Mouse (Mus musculus) bone marrow, adult 2 months (tissue): ENCODE results near the gene Ebpl. TPM values are rescaled to one million over a fixed set of nuclear protein-coding genes. Genes with fewer than 3 reads are reported as not detected.

ENCODE experiments used
- H3K27ac ChIP-seq: fragments of 200-500 bp; 2 replicates; pipeline ENCODE4 v1.5.1; 2012; ENCODE audit warnings: low read depth, mild to moderate bottlenecking, control low read depth, inconsistent platforms, low read length; ENCODE audit not compliant: control insufficient read depth, poor library complexity, insufficient read depth
- H3K4me1 ChIP-seq: fragments of 200-500 bp; 2 replicates; pipeline ENCODE4 v1.6.1; 2011; ENCODE audit warnings: low read length; ENCODE audit not compliant: control insufficient read depth, insufficient read depth
- H3K4me3 ChIP-seq: fragments of 200-500 bp; replicated peaks from 2 replicates; pipeline ENCODE3; 2011; ENCODE audit warnings: mild to moderate bottlenecking, low read depth, low read length, control low read depth; ENCODE audit not compliant: control insufficient read depth
- CTCF ChIP-seq: fragments of 200-500 bp; IDR thresholded peaks from 2 replicates; pipeline ENCODE4 v1.5.1; 2011; ENCODE audit warnings: low read length, control low read depth; ENCODE audit not compliant: control insufficient read depth, insufficient read depth
- POLR2A ChIP-seq: fragments of 200-500 bp; IDR thresholded peaks from 2 replicates; pipeline ENCODE4 v1.6.1; 2011; ENCODE audit warnings: low read depth, mild to moderate bottlenecking, control low read depth, low read length, borderline replicate concordance; ENCODE audit not compliant: control insufficient read depth
- WGBS: fragments of 180-500 bp; shearing (Covaris S2); methylation state at CpG from one replicate; pipeline ENCODE4 v1.1.7; 2018; 5-methylcytosine and 5-hydroxymethylcytosine counted together
- polyA plus RNA-seq: library from polyadenylated mRNA; stranded (reverse); fragments of >200 nt; gene quantifications from 2 replicates; pipeline ENCODE4 v1.2.4, GENCODE M21; 2011; ENCODE audit warnings: low replicate concordance; ENCODE audit not compliant: missing spikeins, insufficient read depth, insufficient read length

Ebpl gene
- polyA plus RNA-seq, 1 experiment = 7.6 TPM

- WGBS = 73% methylated on average over 4 of the region's 4 CpGs
- no peak overlapping the region for H3K27ac ChIP-seq
- 0 out of 2 replicates have a peak, but pooled peaks cover 2% of the 10 kb centered on the region for H3K4me1 ChIP-seq
- TF ChIP-seq POLR2A (no peak), CTCF (no peak)
- H3K4me3 ChIP-seq = no peak overlapping the region
These were observed 39.0 kb downstream of the Ebpl start for GRCm38 (mm10) chr14:61321200-61321599.

DNA sequence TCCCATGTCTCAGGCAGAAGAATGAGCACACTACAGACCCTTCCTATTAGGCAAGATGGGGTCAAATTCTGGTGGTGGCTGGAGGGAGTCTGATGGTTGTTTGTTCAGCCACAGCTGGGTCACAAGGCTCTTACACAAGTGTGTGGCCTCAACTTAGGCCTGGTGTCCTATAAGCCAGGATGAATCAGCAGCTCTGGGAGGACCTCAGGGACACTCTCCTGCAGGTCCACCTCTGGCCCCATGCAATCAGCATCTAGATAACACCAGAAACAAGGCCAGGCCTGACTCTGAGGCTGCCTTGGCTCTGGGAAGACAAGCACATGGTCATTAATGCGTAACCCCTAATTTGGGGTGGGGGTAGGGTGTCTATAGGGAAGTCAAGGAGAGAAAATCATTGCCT lies 39.5 kb downstream of the Ebpl start:
- no peak overlapping the region for H3K27ac ChIP-seq
- H3K4me3 ChIP-seq = no peak overlapping the region
- H3K4me1 ChIP-seq = 0 out of 2 replicates have a peak, but pooled peaks cover 2% of the 10 kb centered on the region
- WGBS = 65% methylated on average over 1 of the region's 1 CpGs
- TF ChIP-seq POLR2A (no peak), CTCF (no peak)

- TF ChIP-seq CTCF (peak; percentile 59), POLR2A (no peak)
- Histone ChIP-seq H3K27ac (no peak overlapping the region), H3K4me1 (0 out of 2 replicates have a peak, but pooled peaks cover 2% of the 10 kb centered on the region), H3K4me3 (no peak overlapping the region)
- 28% methylated on average over 4 of the region's 4 CpGs for WGBS
These were observed 43.4 kb downstream of the Ebpl start for GRCm38 (mm10) chr14:61316861-61317260.

- Histone ChIP-seq H3K4me3 (peak overlapping the region; percentile 63), H3K27ac (peak overlapping the region; percentile 75), H3K4me1 (no peaks in the 10 kb centered on the region; the same call in 1 of the 2 replicates)
- WGBS = 6% methylated on average over 12 of the region's 12 CpGs
- TF ChIP-seq POLR2A (no peak), CTCF (no peak)
These were observed 49.3 kb downstream of the Ebpl start for GRCm38 (mm10) chr14:61310963-61311362.

GRCm38 (mm10) chr14:61310036-61310772 lies 50.0 kb downstream of the Ebpl start:
- H3K4me1 ChIP-seq = no peaks in the 10 kb centered on the region; the same call in 1 of the 2 replicates
- 8% methylated on average over 7 of the region's 7 CpGs for WGBS
- peak overlapping the region; percentile 63 for H3K4me3 ChIP-seq
- TF ChIP-seq POLR2A = no peak
- no peak for TF ChIP-seq CTCF
- H3K27ac ChIP-seq = peak overlapping the region; percentile 75

DNA sequence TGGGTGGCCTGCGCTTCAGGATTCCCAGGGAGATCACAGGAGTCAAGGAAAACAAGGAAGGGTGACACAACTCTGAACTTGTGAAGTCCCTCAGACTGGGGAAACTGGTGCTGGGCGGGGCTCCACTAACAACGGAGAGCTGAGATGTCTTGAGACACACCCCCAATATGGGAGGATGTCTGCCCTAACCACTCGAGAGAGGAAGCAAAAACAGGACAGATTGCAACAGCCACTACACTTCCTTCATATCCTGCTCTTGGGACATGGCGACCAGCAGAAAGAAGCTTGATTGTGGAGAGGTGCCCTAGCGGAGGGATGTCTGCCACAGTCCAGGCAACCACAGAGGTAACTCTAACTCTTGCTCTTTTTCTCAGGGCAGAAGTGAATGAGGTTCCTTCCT lies 50.6 kb downstream of the Ebpl start, which contains the start of gene Arl11:
Gene Arl11, plus strand, starts transcription at position 161 of the 400 bp plus-strand sequence.
- H3K4me1 ChIP-seq = no peaks in the 10 kb centered on the region; the same call in 1 of the 2 replicates
- peak within 1 kb of the TSS; percentile 63 for H3K4me3 ChIP-seq
- peak within 1 kb of the TSS; percentile 75 for H3K27ac ChIP-seq
- TF ChIP-seq CTCF (no peak), POLR2A (no peak)
- WGBS = 11% methylated on average over 6 of the region's 6 CpGs

DNA sequence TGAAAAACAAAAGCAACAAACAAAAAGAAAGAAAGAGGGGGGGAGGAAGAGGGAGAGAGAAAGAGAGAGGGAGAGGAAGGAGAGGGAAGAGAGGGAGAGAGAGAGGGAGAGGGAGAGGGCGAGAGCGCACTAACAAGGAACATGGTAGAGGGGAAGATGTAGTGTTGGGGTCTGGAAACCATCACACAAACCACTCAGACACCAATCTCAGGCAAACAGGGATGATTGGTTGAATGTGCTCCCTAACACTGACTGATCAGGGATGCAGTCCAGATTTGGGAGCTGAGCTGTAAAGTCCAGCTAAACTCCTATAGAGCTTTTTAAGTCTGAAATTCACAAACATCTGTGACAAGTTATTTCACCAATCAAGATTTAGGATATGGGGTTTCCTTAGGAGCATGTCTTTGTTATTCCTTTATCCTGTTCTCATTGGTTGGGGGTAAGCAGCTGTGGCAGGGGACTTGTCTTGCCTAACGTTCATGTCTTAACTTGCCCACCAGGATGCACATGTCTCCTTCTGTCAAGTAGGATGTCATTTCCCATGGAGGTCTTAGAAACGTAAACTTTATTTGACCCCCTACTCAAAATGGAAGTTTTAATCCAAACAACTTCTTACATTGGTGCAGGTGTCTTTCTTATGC lies 56.1 kb downstream of the Ebpl start:
- Histone ChIP-seq H3K27ac (no peak overlapping the region), H3K4me1 (no peaks in the 10 kb centered on the region; the same call in 1 of the 2 replicates), H3K4me3 (no peak overlapping the region)
- no peak for TF ChIP-seq POLR2A
- no peak for TF ChIP-seq CTCF
- 57% methylated on average over 4 of the region's 4 CpGs for WGBS

- WGBS = 43% methylated on average over 2 of the region's 2 CpGs
- no peak for TF ChIP-seq CTCF
- no peak for TF ChIP-seq POLR2A
- Histone ChIP-seq H3K27ac (no peak overlapping the region), H3K4me3 (no peak overlapping the region), H3K4me1 (no peaks in the 10 kb centered on the region; the same call in 1 of the 2 replicates)
These were observed 57.8 kb downstream of the Ebpl start for GRCm38 (mm10) chr14:61302428-61302827.
